Mouse (Mus musculus) spleen, adult 2 months (tissue): ENCODE measurements around the gene Slit3.

Experiments used
- CTCF ChIP-seq: fragments of 200-500 bp; IDR thresholded peaks from 2 replicates; pipeline ENCODE4 v1.5.1; 2011; ENCODE audit warnings: mild to moderate bottlenecking, inconsistent platforms; ENCODE audit not compliant: insufficient read depth, insufficient read length, insufficient replicate concordance; ENCODE audit errors: extremely low read depth
- POLR2A ChIP-seq: fragments of 200-500 bp; IDR thresholded peaks from 2 replicates; pipeline ENCODE4 v1.6.1; 2011; ENCODE audit warnings: low read depth, low read length, inconsistent platforms

- TF ChIP-seq POLR2A (no peak), CTCF (no peak)
Measured at GRCm38 (mm10) chr11:35651286-35651685, 530.3 kb downstream of the Slit3 start.
